Mouse (Mus musculus) E14TG2a.4 (cell line): ENCODE data around the gene Stk38l.
"Not testable (repeated sequence)": the region's sequence is repeated elsewhere in the genome, so short reads cannot be mapped to it uniquely, and the experiment has no call there.

ENCODE experiments used
- CTCF ChIP-seq: conservative IDR thresholded peaks from 2 replicates; pipeline ENCODE4 v1.5.1; 2014; ENCODE audit warnings: low read length
- NANOG ChIP-seq: IDR thresholded peaks from 2 replicates; pipeline ENCODE4 v1.6.1; 2014; ENCODE audit warnings: borderline replicate concordance, low read length, mixed read lengths

- TF ChIP-seq CTCF, NANOG: not testable (repeated sequence)
These were observed 51.1 kb downstream of the Stk38l start for GRCm38 (mm10) chr6:146775864-146776263.
